Mouse (Mus musculus) G1E (cell line): ENCODE data around the gene P2rx4. TPM values are rescaled to one million over a fixed set of nuclear protein-coding genes. Genes with fewer than 3 reads are reported as not detected.
"Not testable (repeated sequence)": the region's sequence is repeated elsewhere in the genome, so short reads cannot be mapped to it uniquely, and the experiment has no call there.

ENCODE experiments used
- ATAC-seq: 2 replicates; pipeline ENCODE4 v1.8.0; 2016; ENCODE audit warnings: mild to moderate bottlenecking; ENCODE audit not compliant: insufficient number of reproducible peaks, poor library complexity, low FRiP score, severe bottlenecking; ENCODE audit errors: extremely low read depth
- DNase-seq: peaks from one replicate; pipeline ENCODE4 v3.0.0; 2012; ENCODE audit warnings: low spot score
- H3K27me3 ChIP-seq: 2 replicates; pipeline ENCODE4 v1.6.1; 2012; ENCODE audit warnings: mild to moderate bottlenecking, low read length, inconsistent platforms; ENCODE audit not compliant: insufficient read depth
- H3K36me3 ChIP-seq: replicated peaks from 2 replicates; pipeline ENCODE3; 2012; ENCODE audit warnings: mild to moderate bottlenecking, inconsistent platforms
- H3K4me1 ChIP-seq: 2 replicates; pipeline ENCODE4 v1.6.1; 2012; ENCODE audit warnings: low read depth, low read length, inconsistent platforms, mixed read lengths; ENCODE audit not compliant: insufficient read depth
- H3K4me3 ChIP-seq: 2 replicates; pipeline ENCODE4 v1.5.1; 2012; ENCODE audit warnings: low read depth, mild to moderate bottlenecking, inconsistent platforms, low read length, moderate library complexity, mixed read lengths
- H3K9me3 ChIP-seq: replicated peaks from 2 replicates; pipeline ENCODE4 v1.6.1; 2012; ENCODE audit warnings: inconsistent platforms
- CTCF ChIP-seq: IDR thresholded peaks from 2 replicates; pipeline ENCODE4 v1.5.1; 2012; ENCODE audit warnings: low read depth, low read length, inconsistent platforms, mixed read lengths
- GATA1 ChIP-seq: IDR thresholded peaks from 2 replicates; pipeline ENCODE4 v1.6.1; 2012; ENCODE audit warnings: borderline replicate concordance, low read length, inconsistent platforms, mixed read lengths
- GATA2 ChIP-seq: IDR thresholded peaks from 2 replicates; pipeline ENCODE4 v1.6.1; 2012; ENCODE audit warnings: low read depth, low read length, inconsistent platforms, borderline replicate concordance
- POLR2AphosphoS5 ChIP-seq: IDR thresholded peaks from 2 replicates; pipeline ENCODE4 v1.6.1; 2012; ENCODE audit warnings: low read depth, low read length, inconsistent platforms; ENCODE audit not compliant: insufficient replicate concordance
- TAL1 ChIP-seq: conservative IDR thresholded peaks from 2 replicates; pipeline ENCODE4 v1.6.1; 2012; ENCODE audit warnings: low read depth, low read length, inconsistent platforms, mixed read lengths
- polyA plus RNA-seq: library from polyadenylated mRNA; stranded (reverse); fragments of >175 nt; gene quantifications from 2 replicates; pipeline ENCODE4 v1.2.3, GENCODE M21; 2012
- total RNA-seq, 2 experiments: library from RNA; stranded (forward) in 1 of 2; stranded (reverse) in 1 of 2; fragments of 200-1000 nt in 1 of 2; fragments of >200 nt in 1 of 2; fragmentation: Nextera tagmentation in 1 of 2; gene quantifications; 2 replicates each; pipeline ENCODE4 v1.2.3; 2014 to 2017

P2rx4 gene
- total RNA-seq (2014; fragmentation: Nextera tagmentation): 44.0 and 47.2 TPM in 2 replicates
- total RNA-seq (2017): 61.2 and 67.0 TPM in 2 replicates
- polyA plus RNA-seq: 4.9 and 12.1 TPM in 2 replicates

DNA sequence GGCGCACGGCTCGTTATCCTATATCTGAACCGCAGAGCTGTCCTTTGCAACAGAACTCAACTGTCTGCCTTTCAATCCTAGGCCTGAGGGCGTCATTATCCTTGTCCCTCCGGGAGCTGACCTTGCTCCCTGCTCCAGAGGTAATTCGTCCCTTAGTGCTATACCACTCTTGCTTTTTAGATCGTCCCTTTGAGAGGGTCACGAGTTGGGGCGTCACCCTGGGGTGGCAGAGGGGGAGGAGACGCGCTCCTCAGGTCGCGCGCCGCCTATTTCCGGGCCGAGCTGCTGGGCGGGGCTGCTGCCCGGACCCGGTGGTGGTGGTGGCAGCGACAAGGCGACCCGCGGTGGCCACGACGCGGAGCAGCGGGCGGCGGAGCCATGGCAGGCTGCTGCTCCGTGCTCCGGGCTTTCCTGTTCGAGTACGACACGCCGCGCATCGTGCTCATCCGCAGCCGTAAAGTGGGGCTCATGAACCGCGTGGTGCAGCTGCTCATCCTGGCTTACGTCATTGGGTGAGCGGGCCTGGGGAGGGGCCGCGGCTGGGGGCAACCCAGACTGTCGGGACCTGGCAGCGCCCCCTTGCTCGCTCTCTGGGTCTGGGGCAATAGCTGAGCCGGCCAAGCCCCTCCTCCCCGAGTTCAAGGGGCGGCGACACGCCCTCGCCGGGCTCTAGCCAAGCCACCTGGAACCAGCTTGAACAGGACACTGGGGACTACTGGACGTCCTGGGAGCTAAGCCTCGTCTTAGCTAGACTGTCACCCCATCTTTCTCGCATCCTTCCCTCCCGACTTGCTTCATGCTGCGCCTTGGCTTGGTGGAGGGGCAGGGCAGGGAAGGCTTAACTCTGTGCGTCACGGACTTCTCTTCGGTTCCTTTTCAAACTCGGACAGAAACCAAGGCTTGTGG, at the start of gene P2rx4:
P2rx4 (plus strand) TSS at position 269 of the 906 bp plus-strand sequence.
- Histone ChIP-seq H3K27me3 (no peaks in the 10 kb centered on the region), H3K4me1 (peaks cover 50% of the 10 kb centered on the region), H3K36me3 (peaks cover 21% of the 10 kb centered on the region), H3K4me3 (peak within 1 kb of the TSS; percentile 84), H3K9me3 (peaks cover 3% of the 10 kb centered on the region)
- DNase-seq (peak; percentile 93), ATAC-seq (peak; percentile 70)
- no peak for TF ChIP-seq TAL1
- TF ChIP-seq CTCF: no peak

- no peak for ATAC-seq
- DNase-seq: no peak
- TF ChIP-seq POLR2AphosphoS5: no peak
- no peak for TF ChIP-seq GATA2
- TF ChIP-seq GATA1: no peak
- TF ChIP-seq TAL1: no peak
- TF ChIP-seq CTCF: no peak
- Histone ChIP-seq H3K9me3 (no peaks in the 10 kb centered on the region), H3K27me3 (peaks cover 6% of the 10 kb centered on the region; the same call in 1 of the 2 replicates), H3K4me1 (peaks cover 26% of the 10 kb centered on the region), H3K36me3 (no peaks in the 10 kb centered on the region), H3K4me3 (no peak overlapping the region)
Observed at GRCm38 (mm10) chr5:122662501-122662900, 44.8 kb upstream of the P2rx4 start.

GRCm38 (mm10) chr5:122665036-122665435, 42.3 kb upstream of the P2rx4 start:
- Histone ChIP-seq H3K9me3 (no peaks in the 10 kb centered on the region), H3K4me3 (no peak overlapping the region), H3K4me1 (peaks cover 23% of the 10 kb centered on the region), H3K36me3 (no peaks in the 10 kb centered on the region), H3K27me3 (peaks cover 21% of the 10 kb centered on the region; the same call in 1 of the 2 replicates)
- ATAC-seq (no peak), DNase-seq (no peak)
- TF ChIP-seq GATA2 (no peak), GATA1 (no peak), POLR2AphosphoS5 (no peak), CTCF (no peak), TAL1 (no peak)

- Histone ChIP-seq H3K27me3 (peaks cover 29% of the 10 kb centered on the region; the same call in 1 of the 2 replicates), H3K4me3 (no peak overlapping the region), H3K4me1 (peaks cover 18% of the 10 kb centered on the region), H3K36me3 (no peaks in the 10 kb centered on the region), H3K9me3 (no peaks in the 10 kb centered on the region)
- TF ChIP-seq GATA2 (no peak), POLR2AphosphoS5 (no peak), CTCF (no peak), GATA1 (no peak), TAL1 (no peak)
- DNase-seq: no peak
- ATAC-seq: no peak
Observed at GRCm38 (mm10) chr5:122668981-122669897, 38.1 kb upstream of the P2rx4 start.

- DNase-seq, H3K9me3 ChIP-seq, H3K4me3 ChIP-seq, H3K36me3 ChIP-seq, ATAC-seq: not testable (repeated sequence)
- peaks cover 12% of the 10 kb centered on the region for H3K4me1 ChIP-seq
- H3K27me3 ChIP-seq: peaks cover 31% of the 10 kb centered on the region; the same call in 1 of the 2 replicates
Observed at GRCm38 (mm10) chr5:122671641-122672040, 35.7 kb upstream of the P2rx4 start.

DNA sequence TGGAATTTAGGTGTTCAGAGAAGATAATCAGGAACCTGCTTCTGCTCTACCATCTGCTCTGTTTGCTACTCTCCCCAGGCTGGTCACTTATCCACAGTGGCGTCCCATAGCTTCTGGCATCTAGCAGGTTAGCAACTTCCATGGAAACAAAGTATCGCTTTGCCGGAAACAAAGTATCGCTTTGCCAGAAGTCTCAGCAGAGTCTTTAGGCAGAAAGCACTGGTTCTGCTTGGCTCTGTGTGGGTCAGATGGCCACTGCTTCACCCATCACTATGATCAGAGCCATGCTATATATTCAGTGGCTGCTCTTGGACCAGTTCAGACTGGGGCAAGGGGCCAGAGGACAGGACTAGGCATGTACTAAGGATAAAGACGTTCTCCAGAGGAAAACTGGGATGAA, 35.0 kb upstream of the P2rx4 start:
- Histone ChIP-seq H3K9me3 (no peaks in the 10 kb centered on the region), H3K36me3 (no peaks in the 10 kb centered on the region), H3K27me3 (peaks cover 28% of the 10 kb centered on the region; the same call in 1 of the 2 replicates), H3K4me1 (peaks cover 9% of the 10 kb centered on the region), H3K4me3 (no peak overlapping the region)
- TF ChIP-seq CTCF (no peak), POLR2AphosphoS5 (no peak), GATA1 (no peak)
- no peak for DNase-seq
- ATAC-seq: no peak
